Mouse (Mus musculus) liver, adult 2 months (tissue): Measurements from ENCODE around the gene Cby3.

Experiments
- CTCF ChIP-seq: fragments of 200-500 bp; IDR thresholded peaks from 2 replicates; pipeline ENCODE4 v1.5.1; 2011; ENCODE audit warnings: low read depth, low read length, control low read depth
- POLR2A ChIP-seq: fragments of 200-500 bp; IDR thresholded peaks from 2 replicates; pipeline ENCODE4 v1.6.1; 2011; ENCODE audit warnings: low read length, control low read depth; ENCODE audit not compliant: insufficient read depth; ENCODE audit errors: extremely low read depth

- no peak for TF ChIP-seq CTCF
- no peak for TF ChIP-seq POLR2A
Measured at GRCm38 (mm10) chr11:50354162-50354561, at the start of gene Cby3.
